Mouse (Mus musculus): ENCODE data around the gene Kank3.

The Kank3 gene

GRCm38 (mm10) chr17:33844196-33844595 is 33.9 kb downstream of the Kank3 start:
- no peak for DNase-seq (ENCODE audit: extremely low read depth, insufficient read length, low spot score)

- no peak for DNase-seq (ENCODE audit: extremely low read depth, insufficient read length, low spot score)
Measured at GRCm38 (mm10) chr17:33848139-33848538, 37.8 kb downstream of the Kank3 start.

GRCm38 (mm10) chr17:33851331-33851730 is 41.0 kb downstream of the Kank3 start:
- DNase-seq (ENCODE audit: extremely low read depth, insufficient read length, low spot score), result no peak

GRCm38 (mm10) chr17:33857816-33858215 is 47.5 kb downstream of the Kank3 start:
- DNase-seq (ENCODE audit: extremely low read depth, insufficient read length, low spot score), result no peak

GRCm38 (mm10) chr17:33865330-33866030 is 55.2 kb downstream of the Kank3 start:
- DNase-seq (ENCODE audit: extremely low read depth, insufficient read length, low spot score), result peak; percentile 33
